Mouse (Mus musculus): ENCODE measurements around the gene Ubr4.
A peak's percentile ranks its signal among the peaks of the same experiment; 100 is the strongest.
"Not testable (repeated sequence)": the region's sequence is repeated elsewhere in the genome, so short reads cannot be mapped to it uniquely, and the experiment has no call there.

The Ubr4 gene

GRCm38 (mm10) chr4:139357211-139357610 lies 4.8 kb downstream of the Ubr4 start:
- DNase-seq (ENCODE audit: low spot score in 2 of 2) = no peak

- DNase-seq (ENCODE audit: low spot score in 2 of 2) = no peak
These were observed 8.5 kb downstream of the Ubr4 start for GRCm38 (mm10) chr4:139360761-139361548.

- no peak for DNase-seq (ENCODE audit: low spot score in 2 of 2)
These were observed 14.9 kb downstream of the Ubr4 start for GRCm38 (mm10) chr4:139367336-139367735.

GRCm38 (mm10) chr4:139368038-139368437 lies 15.6 kb downstream of the Ubr4 start:
- DNase-seq (ENCODE audit: low spot score in 2 of 2) = no peak

GRCm38 (mm10) chr4:139373130-139373529 lies 20.7 kb downstream of the Ubr4 start:
- no peak for DNase-seq (ENCODE audit: low spot score in 2 of 2)

GRCm38 (mm10) chr4:139373531-139373930 lies 21.1 kb downstream of the Ubr4 start:
- DNase-seq (ENCODE audit: low spot score in 2 of 2) = no peak

- no peak for DNase-seq (ENCODE audit: low spot score in 2 of 2)
These were observed 27.3 kb downstream of the Ubr4 start for GRCm38 (mm10) chr4:139379719-139380118.

- DNase-seq (ENCODE audit: low spot score in 2 of 2) = peak; percentile 99 to 100
These were observed 27.9 kb downstream of the Ubr4 start for GRCm38 (mm10) chr4:139380207-139380748.

GRCm38 (mm10) chr4:139380775-139381451 lies 28.5 kb downstream of the Ubr4 start:
- DNase-seq (ENCODE audit: low spot score in 2 of 2) = no peak

GRCm38 (mm10) chr4:139381452-139381845 lies 29.0 kb downstream of the Ubr4 start:
- DNase-seq (ENCODE audit: low spot score in 2 of 2) = no peak

- DNase-seq (ENCODE audit: low spot score in 2 of 2) = no peak
These were observed 29.8 kb downstream of the Ubr4 start for GRCm38 (mm10) chr4:139382231-139382630.

GRCm38 (mm10) chr4:139385841-139386240 lies 33.4 kb downstream of the Ubr4 start:
- DNase-seq (ENCODE audit: low spot score in 2 of 2) = not testable (repeated sequence)

- no peak for DNase-seq (ENCODE audit: low spot score in 2 of 2)
These were observed 34.5 kb downstream of the Ubr4 start for GRCm38 (mm10) chr4:139386869-139387319.

- DNase-seq (ENCODE audit: low spot score in 2 of 2) = no peak
These were observed 37.1 kb downstream of the Ubr4 start for GRCm38 (mm10) chr4:139389557-139389956.

GRCm38 (mm10) chr4:139395431-139395830 lies 43.0 kb downstream of the Ubr4 start:
- DNase-seq (ENCODE audit: low spot score in 2 of 2) = no peak

- DNase-seq (ENCODE audit: low spot score in 2 of 2) = no peak
These were observed 48.1 kb downstream of the Ubr4 start for GRCm38 (mm10) chr4:139400487-139400886.

- no peak for DNase-seq (ENCODE audit: low spot score in 2 of 2)
These were observed 50.8 kb downstream of the Ubr4 start for GRCm38 (mm10) chr4:139403214-139403613.

- DNase-seq (ENCODE audit: low spot score in 2 of 2) = no peak
These were observed 58.9 kb downstream of the Ubr4 start for GRCm38 (mm10) chr4:139411351-139411750.

- DNase-seq (ENCODE audit: low spot score in 2 of 2) = no peak
These were observed 65.5 kb downstream of the Ubr4 start for GRCm38 (mm10) chr4:139417868-139418267.

GRCm38 (mm10) chr4:139421621-139422020 lies 69.2 kb downstream of the Ubr4 start:
- DNase-seq (ENCODE audit: low spot score in 2 of 2) = no peak

- DNase-seq (ENCODE audit: low spot score in 2 of 2) = no peak
These were observed 70.0 kb downstream of the Ubr4 start for GRCm38 (mm10) chr4:139422409-139422808.

GRCm38 (mm10) chr4:139423270-139423669 lies 70.9 kb downstream of the Ubr4 start:
- no peak for DNase-seq (ENCODE audit: low spot score in 2 of 2)

GRCm38 (mm10) chr4:139430176-139430575 lies 77.8 kb downstream of the Ubr4 start:
- DNase-seq (ENCODE audit: low spot score in 2 of 2) = peak; percentile 36 to 65
